Mouse (Mus musculus) kidney, postnatal 25 days (tissue): Measurements from ENCODE around the gene Sncb.

Experiments used
- DNase-seq, 2 experiments: peaks; one replicate each; pipeline ENCODE4 v3.0.0; 2021; ENCODE audit warnings: mixed read lengths in 2 of 2

The Sncb gene

GRCm38 (mm10) chr13:54781086-54781485 lies 14.7 kb upstream of the Sncb start:
- no peak for DNase-seq

- DNase-seq, result peak in 1 of 2 experiments; percentile 43
These were observed 14.2 kb upstream of the Sncb start for GRCm38 (mm10) chr13:54780592-54780991.

- no peak for DNase-seq
These were observed 617 bp upstream of the Sncb start for GRCm38 (mm10) chr13:54767012-54767411.

GRCm38 (mm10) chr13:54765281-54766191 lies 859 bp downstream of the Sncb start:
- no peak for DNase-seq

- no peak for DNase-seq
These were observed 5.5 kb downstream of the Sncb start for GRCm38 (mm10) chr13:54760906-54761305.

- no peak for DNase-seq
These were observed 6.1 kb downstream of the Sncb start for GRCm38 (mm10) chr13:54760164-54760795.

GRCm38 (mm10) chr13:54759496-54759895 lies 6.9 kb downstream of the Sncb start:
- no peak for DNase-seq

- no peak for DNase-seq
These were observed 7.5 kb downstream of the Sncb start for GRCm38 (mm10) chr13:54758756-54759470.

GRCm38 (mm10) chr13:54758045-54758755 lies 8.2 kb downstream of the Sncb start:
- DNase-seq, result peak; percentile 78 to 87

GRCm38 (mm10) chr13:54757093-54757830 lies 9.1 kb downstream of the Sncb start:
- no peak for DNase-seq

- DNase-seq, result no peak
These were observed 10.2 kb downstream of the Sncb start for GRCm38 (mm10) chr13:54756156-54756712.

GRCm38 (mm10) chr13:54755201-54755830 lies 11.1 kb downstream of the Sncb start:
- no peak for DNase-seq

- no peak for DNase-seq
These were observed 12.0 kb downstream of the Sncb start for GRCm38 (mm10) chr13:54754169-54755080.

GRCm38 (mm10) chr13:54753733-54754132 lies 12.7 kb downstream of the Sncb start:
- DNase-seq, result no peak

GRCm38 (mm10) chr13:54752656-54753055 lies 13.7 kb downstream of the Sncb start:
- no peak for DNase-seq

- peak in 1 of 2 experiments; percentile 49 for DNase-seq
These were observed 15.7 kb downstream of the Sncb start for GRCm38 (mm10) chr13:54750699-54751098.

- no peak for DNase-seq
These were observed 16.5 kb downstream of the Sncb start, which contains the start of gene Gprin1 for GRCm38 (mm10) chr13:54749864-54750411. TSS of gene Gprin1 (minus strand) at chr13:54749874.

GRCm38 (mm10) chr13:54749061-54749863 lies 17.1 kb downstream of the Sncb start:
- peak in 1 of 2 experiments; percentile 50 for DNase-seq

- no peak for DNase-seq
These were observed 17.7 kb downstream of the Sncb start for GRCm38 (mm10) chr13:54748721-54749060.
